Mouse (Mus musculus) MEL (cell line): ENCODE measurements at regions not wholly inside any gene's neighbourhood (a gene's known extent, or its start where the extent isn't known, plus 50 kb on each side); places are given as distances from the start of the nearest gene placed in this dataset.

Source experiments
- CHD1 ChIP-seq: IDR thresholded peaks from 2 replicates; pipeline ENCODE4 v1.6.1; 2012; ENCODE audit warnings: low read depth, mild to moderate bottlenecking, inconsistent platforms, low read length, improper control_type of control experiment
- CTCF ChIP-seq, 3 experiments: IDR thresholded peaks in 2 of 3; conservative IDR thresholded peaks in 1 of 3; 2 replicates each; pipeline ENCODE4 v1.5.1; 2011 to 2012; ENCODE audit warnings: low read length in 3 of 3, low read depth in 2 of 3, mild to moderate bottlenecking in 2 of 3, improper control_type of control experiment in 1 of 3, inconsistent platforms in 1 of 3, mixed read lengths in 1 of 3, moderate library complexity in 1 of 3; ENCODE audit not compliant: control insufficient read depth in 1 of 3, insufficient read depth in 1 of 3, poor library complexity in 1 of 3, severe bottlenecking in 1 of 3
- EP300 ChIP-seq, 2 experiments: IDR thresholded peaks; 2 replicates each; pipeline ENCODE4 v1.6.1; 2011; ENCODE audit warnings: improper control_type of control experiment in 2 of 2, low read length in 2 of 2, low read depth in 1 of 2, mild to moderate bottlenecking in 1 of 2
- KAT2A ChIP-seq: conservative IDR thresholded peaks from 2 replicates; pipeline ENCODE4 v1.6.1; 2012; ENCODE audit warnings: low read depth, low read length, improper control_type of control experiment, inconsistent platforms
- MAX ChIP-seq: IDR thresholded peaks from 2 replicates; pipeline ENCODE4 v1.6.1; 2011; ENCODE audit warnings: low read length, improper control_type of control experiment
- MYB ChIP-seq: IDR thresholded peaks from 2 replicates; pipeline ENCODE4 v1.6.1; 2011; ENCODE audit warnings: mild to moderate bottlenecking, low read depth, low read length, improper control_type of control experiment
- NRF1 ChIP-seq: IDR thresholded peaks from 2 replicates; pipeline ENCODE4 v1.6.1; 2014; ENCODE audit warnings: low read depth, mild to moderate bottlenecking, inconsistent platforms, low read length, improper control_type of control experiment, moderate library complexity; ENCODE audit not compliant: poor library complexity, insufficient read depth, severe bottlenecking
- POLR2AphosphoS5 ChIP-seq: IDR thresholded peaks from 2 replicates; pipeline ENCODE4 v1.6.1; 2012; ENCODE audit warnings: low read depth, borderline replicate concordance, mild to moderate bottlenecking, inconsistent platforms, low read length, moderate library complexity, mixed read lengths
- USF2 ChIP-seq, 2 experiments: IDR thresholded peaks; 2 replicates each; pipeline ENCODE4 v1.6.1; 2011 to 2012; ENCODE audit warnings: improper control_type of control experiment in 2 of 2, low read length in 2 of 2, borderline replicate concordance in 1 of 2, inconsistent platforms in 1 of 2, low read depth in 1 of 2, mild to moderate bottlenecking in 1 of 2; ENCODE audit not compliant: insufficient read depth in 1 of 2
- ZC3H11A ChIP-seq: IDR thresholded peaks from 2 replicates; pipeline ENCODE4 v1.6.1; 2012; ENCODE audit warnings: low read depth, mild to moderate bottlenecking, inconsistent platforms, low read length, improper control_type of control experiment

- TF ChIP-seq CTCF (IDR thresholded peaks at IDR 0.05 in 2 of 3, conservative IDR thresholded peaks at IDR 0.05 in 1 of 3; ENCODE audit: control insufficient read depth in 1 of 3, insufficient read depth in 1 of 3, low read depth in 2 of 3, low read length in 3 of 3, poor library complexity in 1 of 3, severe bottlenecking in 1 of 3) (no peak), KAT2A (no peak), ZC3H11A (no peak), CHD1 (no peak), MAX (no peak), USF2 (IDR thresholded peaks at IDR 0.05; ENCODE audit: borderline replicate concordance in 1 of 2, insufficient read depth in 1 of 2, low read depth in 1 of 2, low read length in 2 of 2) (no peak), POLR2AphosphoS5 (no peak), EP300 (IDR thresholded peaks at IDR 0.05; ENCODE audit: low read depth in 1 of 2, low read length in 2 of 2) (no peak), NRF1 (no peak), MYB (peak; percentile 36; the same call in 1 of the 2 replicates)
These were observed 676.5 kb upstream of the Foxg1 start for GRCm38 (mm10) chr12:48705963-48706362.
